Mouse (Mus musculus) forebrain, embryonic 15.5 days (tissue): ENCODE results near the gene Itgad. TPM values are rescaled to one million over a fixed set of nuclear protein-coding genes. Genes with fewer than 3 reads are reported as not detected.

Experiments used
- ATAC-seq: fragments of 200-750 bp; cut with Nextera tagmentation; replicated peaks from 2 replicates; pipeline ENCODE4 v1.8.0; 2017; ENCODE audit warnings: mild to moderate bottlenecking, moderate TSS enrichment, moderate library complexity
- H3K27ac ChIP-seq: fragments of 300-500 bp; sonication (generic); replicated peaks from 2 replicates; pipeline ENCODE4 v1.5.1; 2015; ENCODE audit warnings: mild to moderate bottlenecking, inconsistent platforms
- H3K27me3 ChIP-seq: fragments of 300-500 bp; sonication (generic); 2 replicates; pipeline ENCODE4 v1.6.1; 2015; ENCODE audit warnings: inconsistent platforms
- H3K36me3 ChIP-seq: fragments of 300-500 bp; sonication (generic); 2 replicates; pipeline ENCODE4 v1.6.1; 2015; ENCODE audit warnings: mild to moderate bottlenecking, inconsistent platforms
- H3K4me1 ChIP-seq: fragments of 300-500 bp; sonication (generic); 2 replicates; pipeline ENCODE4 v1.6.1; 2015; ENCODE audit warnings: inconsistent platforms
- H3K4me2 ChIP-seq: fragments of 300-500 bp; sonication (generic); replicated peaks from 2 replicates; pipeline ENCODE4 v1.6.1; 2015; ENCODE audit warnings: mild to moderate bottlenecking, inconsistent platforms
- H3K4me3 ChIP-seq: fragments of 300-500 bp; sonication (generic); 2 replicates; pipeline ENCODE4 v1.5.1; 2015; ENCODE audit warnings: mild to moderate bottlenecking, inconsistent platforms
- H3K9ac ChIP-seq: fragments of 300-500 bp; sonication (generic); replicated peaks from 2 replicates; pipeline ENCODE4 v1.6.1; 2015; ENCODE audit warnings: mild to moderate bottlenecking, inconsistent platforms
- H3K9me3 ChIP-seq: fragments of 300-500 bp; sonication (generic); 2 replicates; pipeline ENCODE4 v1.6.1; 2016; ENCODE audit warnings: inconsistent platforms
- WGBS: fragments of 180-500 bp; shearing (Covaris S2); methylation state at CpG from one replicate; pipeline ENCODE4 v1.1.7; 2015; ENCODE audit warnings: mixed read lengths; 5-methylcytosine and 5-hydroxymethylcytosine counted together
- polyA plus RNA-seq: library from polyadenylated mRNA; unstranded; fragments of >200 nt; fragmentation: Nextera tagmentation; extraction: Ambion mirVana; gene quantifications from 2 replicates; pipeline ENCODE4 v1.2.1, GENCODE M21; 2015

Gene Itgad
- polyA plus RNA-seq, 1 experiment from 2014 or later, result not detected

- Histone ChIP-seq H3K9ac (peak within 1 kb of the TSS; percentile 67), H3K27me3 (no peaks in the 10 kb centered on the region), H3K4me3 (peak within 1 kb of the TSS; percentile 70), H3K4me1 (peaks cover 17% of the 10 kb centered on the region), H3K9me3 (no peaks in the 10 kb centered on the region), H3K27ac (peak within 1 kb of the TSS; percentile 98), H3K4me2 (peak within 1 kb of the TSS; percentile 76), H3K36me3 (peaks cover 9% of the 10 kb centered on the region; the same call in 1 of the 2 replicates)
- 24% methylated on average over 37 of the region's 37 CpGs for WGBS
- peak; percentile 6; the same call in 1 of the 2 replicates for ATAC-seq
These were observed 82.8 kb downstream of the Itgad start, which contains the start of gene Armc5 for GRCm38 (mm10) chr7:128236856-128237592. TSS of gene Armc5 (plus strand) at chr7:128237342.

GRCm38 (mm10) chr7:128237593-128237926 lies 83.4 kb downstream of the Itgad start:
- no peaks in the 10 kb centered on the region for H3K27me3 ChIP-seq
- ATAC-seq, result no peak; the same call in 1 of the 2 replicates
- H3K4me2 ChIP-seq, result peak overlapping the region; percentile 76
- peak overlapping the region; percentile 98 for H3K27ac ChIP-seq
- peak overlapping the region; percentile 67 for H3K9ac ChIP-seq
- H3K4me1 ChIP-seq, result peaks cover 17% of the 10 kb centered on the region
- peaks cover 12% of the 10 kb centered on the region; the same call in 1 of the 2 replicates for H3K36me3 ChIP-seq
- no peaks in the 10 kb centered on the region for H3K9me3 ChIP-seq
- H3K4me3 ChIP-seq, result peak overlapping the region; percentile 70
- WGBS, result under 1% methylated on average over 25 of the region's 25 CpGs

GRCm38 (mm10) chr7:128237927-128238778 lies 84.0 kb downstream of the Itgad start, which contains the start of gene 9130023H24Rik:
TSS of gene 9130023H24Rik (minus strand) at chr7:128238031.
- peak within 1 kb of the TSS; percentile 98 for H3K27ac ChIP-seq
- H3K9me3 ChIP-seq, result no peaks in the 10 kb centered on the region
- peaks cover 17% of the 10 kb centered on the region for H3K4me1 ChIP-seq
- H3K4me3 ChIP-seq, result peak within 1 kb of the TSS; percentile 70
- H3K27me3 ChIP-seq, result no peaks in the 10 kb centered on the region
- H3K9ac ChIP-seq, result peak within 1 kb of the TSS; percentile 67
- under 1% methylated on average over 71 of the region's 72 CpGs for WGBS
- peaks cover 12% of the 10 kb centered on the region; the same call in 1 of the 2 replicates for H3K36me3 ChIP-seq
- H3K4me2 ChIP-seq, result peak within 1 kb of the TSS; percentile 76
- ATAC-seq, result peak; percentile 91

GRCm38 (mm10) chr7:128238991-128239390 lies 84.8 kb downstream of the Itgad start:
- no peaks in the 10 kb centered on the region for H3K27me3 ChIP-seq
- peak overlapping the region; percentile 56 for H3K4me2 ChIP-seq
- no peaks in the 10 kb centered on the region for H3K9me3 ChIP-seq
- ATAC-seq, result no peak
- H3K9ac ChIP-seq, result no peak overlapping the region
- peak overlapping the region; percentile 70 for H3K4me3 ChIP-seq
- WGBS, result 24% methylated on average over 4 of the region's 4 CpGs
- H3K4me1 ChIP-seq, result peaks cover 17% of the 10 kb centered on the region
- peaks cover 12% of the 10 kb centered on the region; the same call in 1 of the 2 replicates for H3K36me3 ChIP-seq
- peak overlapping the region; percentile 98; the same call in 1 of the 2 replicates for H3K27ac ChIP-seq

- H3K4me1 ChIP-seq, result peaks cover 17% of the 10 kb centered on the region
- no peak overlapping the region for H3K9ac ChIP-seq
- H3K36me3 ChIP-seq, result peaks cover 23% of the 10 kb centered on the region; the same call in 1 of the 2 replicates
- H3K9me3 ChIP-seq, result no peaks in the 10 kb centered on the region
- ATAC-seq, result no peak
- no peak overlapping the region for H3K4me3 ChIP-seq
- no peaks in the 10 kb centered on the region for H3K27me3 ChIP-seq
- H3K27ac ChIP-seq, result no peak overlapping the region
- 95% methylated on average over 27 of the region's 27 CpGs for WGBS
- no peak overlapping the region for H3K4me2 ChIP-seq
These were observed 86.1 kb downstream of the Itgad start for GRCm38 (mm10) chr7:128240131-128240784.

GRCm38 (mm10) chr7:128242331-128242730 lies 88.2 kb downstream of the Itgad start:
- H3K9me3 ChIP-seq, result no peaks in the 10 kb centered on the region
- H3K36me3 ChIP-seq, result peaks cover 23% of the 10 kb centered on the region; the same call in 1 of the 2 replicates
- no peaks in the 10 kb centered on the region for H3K27me3 ChIP-seq
- no peak for ATAC-seq
- H3K4me1 ChIP-seq, result peaks cover 20% of the 10 kb centered on the region
- WGBS, result 94% methylated on average over 16 of the region's 16 CpGs
- H3K4me2 ChIP-seq, result no peak overlapping the region
- H3K9ac ChIP-seq, result no peak overlapping the region
- H3K4me3 ChIP-seq, result no peak overlapping the region
- H3K27ac ChIP-seq, result no peak overlapping the region

GRCm38 (mm10) chr7:128243921-128244320 lies 89.7 kb downstream of the Itgad start:
- H3K27me3 ChIP-seq, result no peaks in the 10 kb centered on the region
- peaks cover 16% of the 10 kb centered on the region for H3K4me1 ChIP-seq
- peaks cover 23% of the 10 kb centered on the region; the same call in 1 of the 2 replicates for H3K36me3 ChIP-seq
- no peak overlapping the region for H3K4me3 ChIP-seq
- no peak overlapping the region for H3K9ac ChIP-seq
- ATAC-seq, result no peak
- WGBS, result 57% methylated on average over 10 of the region's 10 CpGs
- H3K9me3 ChIP-seq, result no peaks in the 10 kb centered on the region
- H3K4me2 ChIP-seq, result no peak overlapping the region
- no peak overlapping the region for H3K27ac ChIP-seq

GRCm38 (mm10) chr7:128244410-128245025 lies 90.3 kb downstream of the Itgad start:
- Histone ChIP-seq H3K4me1 (peaks cover 11% of the 10 kb centered on the region), H3K27me3 (no peaks in the 10 kb centered on the region), H3K9ac (no peak overlapping the region), H3K4me2 (no peak overlapping the region), H3K27ac (no peak overlapping the region), H3K9me3 (no peaks in the 10 kb centered on the region), H3K36me3 (peaks cover 23% of the 10 kb centered on the region; the same call in 1 of the 2 replicates), H3K4me3 (no peak overlapping the region)
- WGBS, result 85% methylated on average over 18 of the region's 18 CpGs
- ATAC-seq, result no peak

GRCm38 (mm10) chr7:128245547-128245946 lies 91.4 kb downstream of the Itgad start:
- H3K4me1 ChIP-seq, result peaks cover 11% of the 10 kb centered on the region
- 86% methylated on average over 4 of the region's 4 CpGs for WGBS
- H3K9ac ChIP-seq, result no peak overlapping the region
- H3K27ac ChIP-seq, result no peak overlapping the region
- no peak overlapping the region for H3K4me3 ChIP-seq
- H3K9me3 ChIP-seq, result no peaks in the 10 kb centered on the region
- peaks cover 17% of the 10 kb centered on the region; the same call in 1 of the 2 replicates for H3K36me3 ChIP-seq
- no peaks in the 10 kb centered on the region for H3K27me3 ChIP-seq
- no peak for ATAC-seq
- no peak overlapping the region for H3K4me2 ChIP-seq

GRCm38 (mm10) chr7:128246496-128247391 lies 92.6 kb downstream of the Itgad start, which contains the start of gene Tgfb1i1:
TSS of gene Tgfb1i1 (plus strand) at chr7:128246812.
- peak; percentile 55 for ATAC-seq
- peak within 1 kb of the TSS; percentile 53 for H3K9ac ChIP-seq
- H3K27ac ChIP-seq, result peak within 1 kb of the TSS; percentile 74
- no peaks in the 10 kb centered on the region for H3K9me3 ChIP-seq
- WGBS, result 2% methylated on average over 30 of the region's 30 CpGs
- peak within 1 kb of the TSS; percentile 63 for H3K4me2 ChIP-seq
- no peaks in the 10 kb centered on the region for H3K27me3 ChIP-seq
- peaks cover 14% of the 10 kb centered on the region; the same call in 1 of the 2 replicates for H3K36me3 ChIP-seq
- H3K4me3 ChIP-seq, result peak within 1 kb of the TSS; percentile 40
- H3K4me1 ChIP-seq, result peaks cover 11% of the 10 kb centered on the region
